Mouse (Mus musculus) common myeloid progenitor, adult 5-6 weeks (primary cell): ENCODE data around the gene Cript. TPM values are rescaled to one million over a fixed set of nuclear protein-coding genes. Genes with fewer than 3 reads are reported as not detected.

Source experiments
- total RNA-seq: library from RNA; stranded (forward); fragments of 200-1000, 187-1606 nt; gene quantifications from 2 replicates; pipeline ENCODE4 v1.2.3, GENCODE M21; 2017

Cript gene
- total RNA-seq, 1 experiment from 2014 or later, result 45.7 TPM

Other genes with a start within 250 kb of the Cript start
- gene Tmem247, start 108.2 kb upstream of the Cript start, total RNA-seq, result not detected in 2 replicates
- gene Atp6v1e2, start 77.7 kb upstream of the Cript start, total RNA-seq, result not detected in 2 replicates
- 5.2 and 5.6 TPM in 2 replicates for gene Rhoq, start 62.5 kb upstream of the Cript start, total RNA-seq
- gene Pigf, start 144 bp upstream of the Cript start, total RNA-seq, result 15.7 and 22.7 TPM in 2 replicates
- 7.2 and 10.0 TPM in 2 replicates for gene Socs5, start 82.1 kb downstream of the Cript start, total RNA-seq
- gene Mcfd2, start 240.4 kb downstream of the Cript start, total RNA-seq, result 56.1 and 58.4 TPM in 2 replicates